Mouse (Mus musculus): ENCODE data around the gene Snrk.

The Snrk gene

DNA sequence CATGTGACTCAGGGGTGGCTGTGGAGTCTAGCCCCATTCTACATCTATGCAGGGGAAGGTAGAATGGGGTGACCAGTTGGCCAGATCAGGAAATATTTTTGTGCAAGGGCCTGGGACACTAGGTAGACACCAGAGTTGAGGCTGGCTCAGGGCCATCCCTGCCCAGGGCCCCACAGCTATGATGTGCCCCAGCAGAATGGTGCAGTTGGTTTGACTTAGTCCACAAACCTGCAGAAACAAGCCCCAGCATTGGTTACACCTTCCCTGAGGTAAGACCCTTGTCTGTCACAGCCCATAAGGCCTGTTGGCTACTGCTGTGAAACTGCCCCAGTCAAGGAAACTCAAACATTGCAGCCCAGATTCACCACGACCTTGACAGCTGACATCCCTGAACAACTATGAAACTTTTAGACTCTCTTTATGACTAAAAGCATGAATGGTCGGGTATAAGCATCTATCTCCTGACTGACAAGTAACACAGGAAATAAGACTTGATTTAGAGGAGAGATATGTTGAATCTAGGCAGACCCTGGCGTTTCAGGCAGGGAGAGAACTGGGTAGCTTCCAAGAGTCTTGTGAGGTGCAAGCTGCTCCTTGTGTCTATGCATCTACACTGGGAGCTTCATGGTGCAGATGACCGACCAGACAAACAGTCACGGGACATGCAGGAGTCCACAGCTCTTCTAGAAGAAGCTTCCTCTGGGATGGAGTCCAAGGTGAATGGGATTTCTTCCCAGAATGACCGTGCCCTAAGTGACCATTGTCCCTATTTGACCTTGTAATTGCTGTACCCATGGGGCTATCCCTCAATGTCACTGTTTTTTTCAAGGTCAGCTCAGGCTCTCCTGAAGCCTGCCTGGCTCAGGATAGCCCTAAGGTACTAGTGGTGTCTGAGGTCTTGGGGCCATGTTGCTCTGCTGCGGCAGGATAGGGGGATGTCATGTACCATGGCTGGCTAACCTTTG lies 60.5 kb downstream of the Snrk start:
- intact Hi-C loops (cut with DNase I): no loop called here

DNA sequence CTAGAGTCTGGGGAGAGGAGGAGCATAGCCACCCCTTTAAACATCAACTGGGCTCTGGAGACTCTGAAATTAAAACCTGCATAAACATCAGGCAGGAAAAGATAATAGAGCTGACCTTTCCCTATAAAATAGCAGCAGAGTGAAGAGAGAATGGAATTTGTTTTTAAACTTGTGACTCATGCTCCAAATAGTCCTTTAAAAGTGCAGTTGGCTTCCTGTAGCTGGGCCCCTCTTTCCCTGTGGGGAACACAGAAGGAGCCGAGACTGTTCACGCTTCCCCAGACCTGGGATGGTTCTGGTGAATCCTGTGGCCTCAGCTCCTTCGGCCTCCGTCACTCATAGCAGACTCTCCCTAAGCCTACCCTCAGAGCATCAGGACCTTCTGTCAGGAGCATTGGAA lies 61.4 kb downstream of the Snrk start:
- intact Hi-C loops (cut with DNase I): no loop called here

DNA sequence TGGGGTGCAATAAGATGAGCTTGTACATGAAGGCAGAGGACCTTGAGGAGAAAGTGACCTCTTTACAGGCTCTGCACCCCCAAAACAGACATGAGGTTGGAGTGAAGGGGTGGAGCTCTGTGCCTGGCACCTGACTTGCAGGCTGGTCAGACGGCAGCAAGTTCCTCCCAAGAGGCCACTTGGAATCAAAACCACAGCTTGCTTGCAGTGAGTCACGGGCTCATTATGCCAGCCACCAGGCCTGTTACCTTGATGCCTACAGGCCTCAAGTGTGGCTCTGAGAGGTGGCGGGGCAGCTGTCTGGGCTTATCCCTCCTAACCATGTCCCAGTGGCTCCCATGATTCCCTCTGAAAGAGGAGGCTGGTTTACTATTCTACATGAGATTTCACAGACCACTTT lies 63.0 kb downstream of the Snrk start:
- intact Hi-C loops (cut with DNase I): no loop called here

DNA sequence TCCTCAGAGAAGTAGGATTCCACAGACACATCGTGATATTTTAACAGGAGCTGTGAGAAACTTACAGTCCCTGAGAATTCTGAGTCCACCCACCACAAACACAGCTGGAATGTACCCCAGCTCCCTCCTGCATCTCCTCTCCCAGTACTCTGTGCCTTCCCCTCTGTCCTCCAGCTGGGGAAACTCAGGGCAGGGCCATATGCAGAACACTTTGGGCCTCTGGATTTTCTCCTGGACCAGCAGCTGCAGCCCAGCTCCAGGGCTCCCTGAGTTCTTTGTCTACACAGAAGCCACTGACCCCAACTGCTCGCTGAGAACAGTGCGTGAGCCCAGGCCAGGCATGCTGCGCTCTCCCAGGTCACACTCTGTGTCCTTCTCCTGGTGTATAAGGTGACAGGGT lies 66.0 kb downstream of the Snrk start:
- intact Hi-C loops (cut with DNase I): no loop called here

DNA sequence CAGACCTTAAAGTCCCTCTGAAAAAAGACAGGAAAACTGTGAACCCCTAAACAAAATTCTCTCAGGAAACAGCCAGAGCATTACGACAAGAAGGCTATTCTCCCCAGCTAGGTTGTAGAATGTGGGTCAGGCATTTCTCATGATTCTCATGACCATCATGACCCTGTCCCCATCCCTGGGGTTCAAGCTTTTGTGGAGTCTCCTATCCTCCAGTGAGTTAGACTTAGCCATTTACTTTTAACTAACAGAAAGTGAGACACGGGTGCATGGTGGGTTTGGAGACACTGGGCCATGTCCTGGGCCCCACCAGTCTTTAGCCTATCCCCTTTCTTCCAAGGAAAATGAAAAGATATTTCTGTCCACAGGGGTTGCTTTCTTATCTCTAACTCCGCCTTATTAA lies 67.3 kb downstream of the Snrk start:
- intact Hi-C loops (cut with DNase I): loop anchor here (2.0 kb wide), 1 partner anchor 166 kb away; no protein-coding TSS in a partner anchor

DNA sequence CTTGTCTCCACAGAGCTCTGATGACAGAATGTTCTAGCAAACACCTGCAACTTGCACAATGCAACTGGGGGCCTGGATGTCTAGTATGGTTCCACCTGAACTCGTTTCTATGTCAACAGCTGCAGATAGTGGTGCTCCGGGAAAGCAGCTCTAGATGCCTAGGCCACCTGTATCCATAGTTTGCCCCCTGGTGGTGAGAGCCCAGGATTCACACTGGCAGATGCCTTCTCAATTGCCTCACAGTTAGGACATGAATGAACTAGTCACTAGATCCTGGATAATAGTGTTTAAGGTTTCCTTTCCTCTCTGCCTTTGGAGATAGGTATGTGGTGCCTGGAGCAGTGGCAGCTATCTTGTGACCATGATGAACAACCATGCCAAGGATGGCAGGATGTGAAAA lies 68.0 kb downstream of the Snrk start:
- intact Hi-C loops (cut with DNase I): loop anchor here (1.0 to 2.0 kb wide), 2 partner anchors 66 to 166 kb away; no protein-coding TSS in a partner anchor

DNA sequence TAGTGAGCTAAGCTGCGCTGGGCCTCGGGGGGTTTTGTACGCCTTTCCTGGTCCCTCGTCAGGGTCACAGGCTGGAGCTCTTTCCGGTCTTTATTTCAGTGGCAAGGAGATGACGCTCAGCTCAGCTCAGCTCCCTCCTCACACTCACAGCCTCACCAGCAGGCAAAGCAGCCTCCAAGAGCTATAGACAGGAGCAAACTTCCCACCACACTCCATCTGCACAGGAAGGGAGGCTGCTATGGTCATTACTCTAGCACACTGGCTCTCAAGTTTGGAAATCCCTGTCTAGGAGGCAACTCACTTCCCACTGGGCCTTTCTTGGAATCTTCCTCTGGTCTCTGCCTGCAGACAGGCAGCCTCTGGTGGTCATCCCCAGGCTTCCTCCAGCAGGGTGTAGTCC lies 68.9 kb downstream of the Snrk start:
- intact Hi-C loops (cut with DNase I): loop anchor here (1.0 to 2.0 kb wide), 2 partner anchors 67 to 167 kb away; no protein-coding TSS in a partner anchor

DNA sequence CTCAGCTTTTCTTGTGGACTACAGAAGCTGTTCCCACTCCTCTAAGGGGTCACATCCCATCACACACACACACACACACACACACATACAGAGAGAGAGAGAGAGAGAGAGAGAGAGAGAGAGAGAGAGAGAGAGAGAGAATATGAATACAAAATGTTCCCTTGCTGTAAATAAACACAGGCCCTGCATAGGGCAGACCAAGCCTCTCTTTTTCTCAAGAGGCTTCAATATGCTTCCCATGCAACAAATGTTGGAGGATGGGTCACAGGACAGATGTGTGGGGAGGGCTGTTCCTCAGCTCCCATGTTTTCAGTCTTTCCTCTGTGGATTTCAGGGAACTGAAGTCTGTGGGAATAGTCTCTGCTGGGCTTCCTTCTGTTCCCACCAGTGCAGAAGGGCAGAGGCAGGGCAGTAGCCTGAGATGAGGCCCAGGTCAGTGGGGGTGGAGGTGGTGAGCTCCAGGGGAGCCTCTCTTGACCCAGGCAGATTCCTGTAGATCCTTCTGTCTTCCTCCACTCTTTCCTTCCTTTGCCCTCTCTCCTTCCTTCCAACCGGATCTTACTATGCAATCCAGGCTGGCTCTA lies 69.7 kb downstream of the Snrk start:
- intact Hi-C loops (cut with DNase I): no loop called here

DNA sequence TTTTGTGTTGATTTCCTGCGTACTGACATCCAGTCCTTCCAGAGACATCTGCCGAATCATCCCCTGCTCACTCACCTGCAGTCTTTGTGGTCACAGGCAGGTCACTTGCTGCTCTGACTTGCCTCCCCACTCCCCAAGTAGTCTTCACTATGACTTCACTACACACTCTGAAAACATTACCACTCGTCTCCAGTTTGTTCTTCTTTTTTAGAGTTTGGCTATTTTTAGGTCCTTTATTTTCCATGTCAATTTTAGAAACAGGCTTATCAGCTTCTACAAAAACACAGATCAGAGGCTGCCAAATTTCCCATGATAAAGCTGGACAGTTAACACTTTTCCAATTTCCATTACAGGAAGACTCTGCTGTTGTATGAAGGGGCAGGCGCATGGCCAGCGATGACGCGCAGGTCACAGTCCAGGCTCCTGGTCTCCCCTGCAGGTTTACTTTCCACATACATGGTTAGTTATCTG lies 70.4 kb downstream of the Snrk start:
- intact Hi-C loops (cut with DNase I): no loop called here

DNA sequence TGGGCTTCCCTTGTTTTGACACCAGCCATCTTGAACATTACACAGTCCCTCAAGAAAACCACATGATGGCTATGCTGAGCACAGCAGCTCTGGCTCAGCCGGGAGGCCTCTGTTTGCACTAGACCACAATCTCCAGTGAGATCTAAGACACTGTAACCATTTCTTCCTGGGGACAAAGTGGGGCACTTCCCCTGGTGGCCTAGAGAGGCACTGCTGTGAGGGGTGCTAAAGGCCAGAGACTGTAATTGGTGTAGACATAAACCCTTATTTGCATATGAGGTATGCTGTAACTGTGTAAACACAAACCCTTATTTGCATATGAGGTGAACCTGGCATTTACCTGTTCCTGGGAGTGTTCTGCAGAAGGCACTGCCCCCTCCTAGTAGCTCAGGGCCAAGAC lies 71.7 kb downstream of the Snrk start:
- intact Hi-C loops (cut with DNase I): no loop called here

DNA sequence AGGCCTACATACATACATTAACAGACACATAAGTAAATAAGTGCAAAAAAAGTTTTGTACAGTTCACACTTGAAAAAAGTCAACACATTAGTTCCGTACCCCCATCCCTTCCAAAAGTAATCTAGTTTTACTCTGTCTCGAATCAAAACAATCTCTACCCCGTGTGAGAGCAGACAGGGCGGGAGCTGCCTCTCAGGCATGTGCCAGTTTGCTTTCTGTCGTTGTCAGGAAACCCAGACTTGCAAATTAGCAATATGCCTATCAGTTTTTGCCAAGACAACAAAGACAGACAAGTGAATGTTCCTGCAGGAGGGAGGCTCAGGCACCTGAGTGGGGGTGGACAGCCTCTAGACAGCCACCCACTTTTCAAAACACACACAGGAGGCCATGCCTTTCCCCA lies 76.3 kb downstream of the Snrk start:
- intact Hi-C loops (cut with DNase I): no loop called here

DNA sequence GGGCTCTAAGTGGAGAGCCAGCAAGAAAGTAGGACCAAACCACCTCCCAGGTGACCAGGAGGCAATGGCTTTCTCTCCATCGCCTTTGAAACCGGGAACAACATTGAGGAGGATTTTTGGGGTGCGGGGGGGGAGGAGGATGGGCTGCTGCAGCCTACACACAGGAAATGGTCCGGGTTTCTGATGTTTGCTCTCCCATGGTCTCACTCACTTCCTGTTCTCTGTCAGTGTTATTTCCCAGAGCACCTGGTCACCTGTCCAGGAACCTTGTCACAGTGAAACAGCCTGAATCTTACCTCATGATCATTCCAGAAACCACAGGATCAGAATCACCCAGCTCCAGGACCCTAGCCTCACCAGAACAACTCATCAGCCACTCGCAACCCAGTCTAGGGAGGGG lies 76.8 kb downstream of the Snrk start:
- intact Hi-C loops (cut with DNase I): no loop called here

DNA sequence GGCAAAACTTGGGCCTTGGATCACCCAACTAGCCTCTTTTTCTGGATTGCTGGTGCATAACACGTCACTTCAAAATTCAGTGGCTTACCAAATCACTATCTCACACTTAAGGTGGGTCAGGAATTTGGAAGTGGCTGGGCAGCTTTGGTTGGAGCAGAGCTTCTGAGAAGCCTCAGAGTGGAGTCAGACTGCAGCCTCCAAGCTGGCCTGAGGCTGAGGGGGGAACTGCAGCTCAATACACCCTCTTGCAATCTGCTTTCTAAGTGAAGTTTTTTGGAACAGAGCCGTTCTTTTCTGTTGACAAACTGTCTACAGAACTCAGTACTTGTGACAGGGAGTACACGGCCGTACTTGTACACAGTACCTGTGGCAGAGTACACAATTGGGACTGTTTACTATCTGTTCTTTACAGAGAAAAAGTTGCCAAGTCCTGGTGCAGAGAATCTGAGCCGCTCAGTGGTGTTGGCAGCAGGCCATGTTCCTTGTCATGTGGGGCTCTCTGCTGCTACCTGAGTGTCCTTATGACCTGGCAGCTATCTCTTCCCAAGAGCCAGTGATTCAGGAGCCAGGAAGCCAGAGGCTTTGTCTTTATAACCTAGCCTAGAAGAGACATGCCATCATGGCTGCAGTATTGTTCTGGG lies 78.1 kb downstream of the Snrk start:
- intact Hi-C loops (cut with DNase I): no loop called here

DNA sequence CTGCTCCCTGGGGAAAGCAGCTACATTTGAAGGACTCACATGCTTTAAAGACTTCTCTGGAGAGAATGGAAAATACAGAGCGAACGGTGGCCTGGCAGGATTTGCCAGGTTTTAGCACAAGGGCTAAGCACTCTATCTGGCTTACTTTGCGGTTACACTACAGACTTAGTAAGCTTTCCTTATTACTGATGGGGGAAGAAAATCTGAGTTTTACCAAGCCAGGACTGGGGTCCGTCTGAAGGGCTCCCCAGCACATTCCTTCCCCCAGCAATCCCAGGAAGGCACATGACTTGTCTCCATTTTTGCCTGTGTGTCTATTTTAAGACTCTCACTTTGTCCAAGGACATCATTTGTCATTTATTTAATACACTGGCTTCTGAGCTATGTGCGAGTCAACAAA lies 80.0 kb downstream of the Snrk start:
- intact Hi-C loops (cut with DNase I): no loop called here

DNA sequence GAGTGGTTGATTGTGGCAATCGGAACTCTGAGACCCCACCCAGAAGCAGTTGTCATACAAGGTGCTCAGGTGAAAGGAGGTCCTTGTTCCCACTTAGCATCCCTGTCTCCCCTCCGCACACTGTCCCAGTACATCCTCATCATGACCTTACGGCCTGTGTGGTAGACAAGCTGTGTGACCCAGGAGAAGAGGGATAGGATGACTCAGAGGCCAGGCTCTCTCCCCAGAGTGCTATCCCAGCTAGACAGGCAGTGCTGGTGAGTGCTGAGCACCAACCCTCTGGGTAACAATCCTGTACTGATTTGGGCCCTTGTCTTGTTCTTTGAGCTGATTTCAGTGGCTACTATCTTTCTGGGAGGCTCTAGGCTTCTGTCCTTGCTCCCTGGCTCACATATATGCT lies 81.6 kb downstream of the Snrk start:
- intact Hi-C loops (cut with DNase I): no loop called here

DNA sequence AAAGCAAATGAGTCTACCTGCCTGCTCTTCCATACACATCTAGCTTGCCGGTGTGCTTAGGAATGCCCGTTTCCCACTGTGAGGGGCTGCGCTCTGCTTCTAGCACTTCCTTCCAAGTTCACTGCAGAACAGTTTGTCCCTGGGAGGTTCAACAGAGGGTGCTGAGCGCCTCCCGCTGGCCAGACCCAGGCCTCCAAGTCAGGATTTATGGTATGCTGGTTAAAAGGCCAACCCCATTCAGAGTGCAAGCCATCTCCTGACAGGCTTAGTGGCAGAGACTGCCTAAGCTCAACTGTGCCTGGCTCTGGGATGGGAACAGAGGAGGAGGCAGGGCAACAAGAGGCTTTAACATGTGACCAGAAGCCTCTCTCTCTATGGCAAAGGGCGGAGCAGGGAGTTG lies 82.2 kb downstream of the Snrk start:
- intact Hi-C loops (cut with DNase I): no loop called here

DNA sequence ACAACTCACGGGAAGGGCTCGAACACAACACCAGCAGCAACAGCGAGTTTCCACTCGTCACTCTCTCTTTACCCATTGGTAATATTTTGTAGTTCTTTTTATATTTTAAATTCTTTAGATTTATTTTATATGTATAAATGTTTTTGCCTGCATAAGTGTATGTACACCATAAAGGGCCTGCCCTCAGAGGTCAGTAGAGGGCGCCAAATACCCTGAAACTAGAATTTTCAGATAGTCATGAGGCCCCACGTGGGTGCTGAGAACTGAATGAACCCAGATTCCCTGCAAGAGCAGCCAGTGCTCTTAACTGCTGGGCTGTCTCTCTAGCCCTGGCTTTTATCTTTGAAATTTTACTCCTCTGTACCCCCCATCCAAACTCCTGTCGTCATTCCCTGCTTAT lies 87.4 kb downstream of the Snrk start:
- intact Hi-C loops (cut with DNase I): no loop called here

DNA sequence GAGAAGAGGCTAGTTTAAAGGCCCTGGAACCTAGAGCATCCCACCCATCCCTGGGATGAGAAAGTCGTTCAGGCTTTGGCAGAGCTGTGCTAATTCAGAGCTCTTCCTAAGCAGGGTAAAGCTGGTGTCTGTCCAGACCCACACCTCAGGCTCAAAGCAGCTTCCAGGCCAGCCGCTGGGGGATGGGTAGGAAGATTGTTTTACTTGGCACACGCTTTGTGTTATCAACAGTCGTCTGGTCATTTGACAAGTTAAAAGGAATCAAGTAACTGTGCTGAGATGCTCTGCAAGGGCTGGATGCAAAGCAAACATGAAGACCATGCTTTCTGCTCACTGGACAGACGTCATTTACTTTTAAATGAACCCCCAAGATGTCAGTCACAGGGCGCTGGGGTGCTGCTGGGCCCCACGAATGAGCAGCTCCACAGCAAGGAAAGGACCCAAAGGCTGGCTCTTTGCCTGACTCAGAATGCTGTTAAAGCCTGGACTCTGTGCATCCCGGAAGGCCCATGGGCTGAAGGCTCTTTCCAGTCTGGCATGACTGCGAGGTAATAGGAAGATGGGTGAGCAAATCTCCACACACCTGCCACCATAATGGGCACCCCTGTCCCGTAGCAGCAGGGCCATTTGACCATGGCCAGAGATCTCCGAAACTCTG lies 88.6 kb downstream of the Snrk start:
- intact Hi-C loops (cut with DNase I): no loop called here

DNA sequence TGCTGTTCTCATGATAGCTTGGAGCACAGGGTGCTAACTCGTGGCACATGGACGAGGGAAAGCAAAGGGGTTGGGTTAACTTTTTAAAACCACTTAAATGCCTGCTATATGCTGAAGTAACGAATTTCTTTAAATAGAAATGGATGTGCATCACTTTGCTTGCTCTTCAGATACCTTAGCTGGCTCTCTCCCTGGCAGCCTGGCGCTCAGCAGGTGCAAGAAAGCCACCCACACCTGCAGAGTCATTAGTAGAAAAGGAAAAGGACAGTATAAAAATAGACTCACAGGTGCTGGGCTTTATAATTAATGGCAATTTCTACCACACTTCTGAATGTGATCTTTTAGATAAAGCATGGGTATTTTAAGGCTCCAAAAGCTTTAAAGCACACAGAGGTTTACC lies 91.2 kb downstream of the Snrk start:
- intact Hi-C loops (cut with DNase I): no loop called here

DNA sequence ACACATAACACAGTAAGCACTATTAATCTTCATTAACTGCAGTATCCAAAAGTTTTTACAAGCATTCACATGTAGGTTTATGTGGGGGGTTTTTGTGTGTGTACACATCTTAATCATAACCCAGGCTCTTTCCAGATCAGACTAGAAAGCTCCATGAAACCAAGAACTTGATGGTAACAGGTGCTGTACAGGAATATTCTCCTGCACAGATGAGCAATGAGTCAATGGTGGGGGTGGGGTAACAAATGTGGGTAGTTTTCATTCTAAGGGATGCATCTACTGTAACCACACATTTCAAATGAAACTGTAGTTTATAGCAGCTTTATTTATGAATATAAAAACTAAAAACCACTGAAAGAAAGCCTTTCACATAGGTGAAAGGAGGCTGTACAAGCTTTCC lies 98.1 kb downstream of the Snrk start:
- intact Hi-C loops (cut with DNase I): no loop called here

DNA sequence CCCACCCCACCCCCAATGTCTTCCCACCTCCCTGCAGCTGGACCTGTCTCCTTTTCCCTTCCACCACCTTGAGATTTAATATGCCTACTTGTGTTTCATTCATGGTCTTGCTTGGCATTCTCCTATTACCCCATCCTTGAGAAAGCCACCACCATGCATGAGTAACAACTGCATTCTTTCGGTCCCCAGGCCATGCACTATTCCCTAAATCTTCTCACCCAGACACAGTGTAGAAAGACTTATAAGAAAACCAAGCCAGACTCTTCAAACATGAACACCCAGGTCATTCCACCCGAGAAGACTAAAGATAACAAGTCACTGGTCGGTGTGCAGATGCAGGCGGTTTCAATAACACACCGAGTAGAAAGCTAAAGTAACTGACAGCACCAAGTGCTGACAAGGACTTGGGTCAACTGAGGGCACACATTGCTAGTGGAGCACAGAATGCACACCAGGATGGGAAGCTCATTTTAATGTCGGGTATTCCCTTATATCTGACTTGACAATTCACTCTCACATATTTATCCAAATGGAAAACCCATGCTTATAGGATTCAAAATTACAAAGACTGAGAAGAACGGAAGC lies 100.0 kb downstream of the Snrk start:
- intact Hi-C loops (cut with DNase I): no loop called here
